Mouse (Mus musculus) embryonic fibroblast, embryonic 13.5 days (primary cell): ENCODE data around the gene Cep85l.

ENCODE experiments used
- CTCF ChIP-seq: IDR thresholded peaks from 2 replicates; pipeline ENCODE4 v1.5.1; 2011; ENCODE audit warnings: mild to moderate bottlenecking, control low read depth, low read length, moderate library complexity, borderline replicate concordance; ENCODE audit not compliant: insufficient read depth
- POLR2A ChIP-seq: IDR thresholded peaks from 2 replicates; pipeline ENCODE4 v1.6.1; 2011; ENCODE audit warnings: low read depth, mild to moderate bottlenecking, control low read depth, low read length, moderate library complexity

- TF ChIP-seq POLR2A (no peak), CTCF (no peak)
Measured at GRCm38 (mm10) chr10:53326367-53326766, 53.4 kb downstream of the Cep85l start.
